Mouse (Mus musculus) retina, postnatal 7 days (tissue): ENCODE data around the gene Thbs3.

Source experiments
- DNase-seq: peaks from one replicate; pipeline ENCODE4 v3.0.0-alpha.2; 2012; ENCODE audit warnings: low read depth, low spot score

Gene Thbs3

DNA sequence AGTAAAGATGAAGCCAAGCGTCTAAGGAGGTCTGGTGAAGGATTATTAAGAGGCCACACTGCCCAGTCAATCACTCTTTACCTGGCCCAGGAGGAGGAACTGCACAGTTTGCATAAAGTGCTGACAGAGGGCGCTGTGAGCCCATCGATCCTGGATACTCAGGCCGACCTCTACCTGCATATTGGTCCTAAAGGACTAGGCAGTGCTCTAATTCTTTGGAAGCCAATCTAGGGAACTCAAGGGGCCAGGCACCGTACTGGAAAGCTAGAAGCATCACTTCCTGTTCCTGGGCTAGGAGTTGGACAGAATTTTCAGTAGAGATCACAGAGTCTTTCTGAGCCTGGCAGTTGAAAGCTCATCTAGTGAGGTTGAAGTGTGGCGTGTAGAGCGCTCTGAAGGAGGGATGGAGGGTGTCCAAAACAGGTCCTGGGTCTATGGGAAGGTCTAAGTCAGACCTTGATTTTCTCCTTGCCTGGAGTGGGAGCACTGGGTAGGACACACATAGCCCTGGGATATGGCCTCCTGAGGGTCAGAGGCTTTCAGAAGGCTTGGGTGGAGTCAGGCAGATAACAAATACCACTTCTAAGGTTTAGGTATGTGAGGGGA, 35.6 kb downstream of the Thbs3 start:
- DNase-seq, result no peak

DNA sequence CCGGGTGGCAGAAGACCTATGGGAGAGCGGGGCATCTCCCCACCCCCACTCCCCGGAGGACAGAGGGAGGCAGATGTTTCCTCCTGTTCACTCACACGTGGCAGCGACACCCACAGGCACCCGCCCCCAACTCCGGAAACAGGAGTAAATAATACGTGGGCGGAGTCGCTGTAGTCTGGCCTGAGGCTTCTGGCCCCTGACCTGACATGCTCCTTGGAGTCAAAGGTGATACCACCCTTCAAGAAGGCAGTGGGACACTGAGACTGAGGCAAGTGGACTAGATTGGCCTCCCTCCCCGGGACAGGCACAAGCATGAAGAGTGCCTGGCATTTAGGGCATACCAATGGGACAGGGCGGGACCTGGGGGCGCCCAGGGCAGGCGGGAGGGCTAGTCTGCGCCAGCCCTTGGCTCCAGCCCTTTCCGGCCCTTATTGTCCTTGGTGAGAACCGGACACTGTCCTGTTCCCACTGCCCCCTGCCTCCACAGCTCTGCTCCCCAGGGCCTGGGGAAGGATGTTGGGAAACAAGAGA, 36.5 kb downstream of the Thbs3 start:
- DNase-seq, result no peak

DNA sequence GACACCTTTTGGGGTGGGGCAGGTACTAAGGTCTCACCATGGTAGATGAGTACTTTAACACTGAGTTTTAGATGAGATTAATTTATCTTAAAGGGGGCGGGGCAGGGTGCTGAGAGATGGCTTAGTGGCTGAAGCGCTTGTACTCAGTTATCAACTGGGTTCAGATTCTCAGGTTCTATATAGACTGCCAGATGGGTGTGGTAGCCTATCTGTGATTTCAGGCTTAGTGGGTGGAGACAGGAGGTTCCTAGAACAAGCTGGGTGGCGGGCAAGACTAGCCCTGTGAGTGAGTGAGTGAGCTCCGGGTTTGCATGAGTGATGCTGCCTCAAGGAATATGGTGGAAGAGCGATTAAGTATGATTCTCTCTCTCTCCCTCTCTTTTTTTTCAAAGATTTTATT, 40.0 kb downstream of the Thbs3 start:
- no peak for DNase-seq

DNA sequence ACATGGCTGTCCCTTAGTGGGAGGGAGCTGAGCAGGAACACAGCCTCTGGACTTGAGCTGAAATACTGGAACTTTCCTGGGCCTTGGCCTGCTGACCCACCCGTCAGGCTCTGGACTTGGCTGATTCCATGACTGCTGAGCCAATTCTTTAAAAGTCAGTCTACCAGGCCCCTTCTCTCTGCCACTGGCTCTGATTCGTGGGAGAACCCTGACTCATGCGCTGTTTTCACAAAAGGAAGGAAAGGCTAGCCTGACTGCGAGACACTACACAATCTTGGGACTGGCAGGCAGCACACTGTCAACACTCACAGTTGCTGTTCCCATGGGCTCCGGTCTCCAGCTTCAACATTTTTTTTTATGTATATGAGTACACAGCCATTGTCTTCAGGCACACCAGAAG, 41.2 kb downstream of the Thbs3 start:
- DNase-seq, result no peak

DNA sequence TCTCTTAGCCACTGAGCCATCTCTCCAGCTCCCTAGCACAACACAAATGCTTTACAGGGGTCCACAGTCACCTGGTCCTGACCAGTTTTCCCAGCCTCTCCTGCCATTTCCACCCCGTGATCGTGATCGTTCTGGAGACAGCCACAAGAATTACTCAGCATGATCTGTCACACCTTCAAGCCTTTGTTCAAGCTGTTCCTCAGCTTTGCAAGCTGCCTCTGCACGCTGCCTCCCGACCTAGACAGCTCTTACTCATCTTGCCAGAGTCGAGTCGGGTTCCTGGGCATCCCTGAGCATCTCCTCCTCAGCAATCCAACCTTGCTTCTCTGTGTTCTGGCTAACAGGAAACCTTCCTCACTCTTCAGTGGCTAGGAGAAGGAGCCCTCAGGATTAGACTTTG, 44.1 kb downstream of the Thbs3 start, which contains the start of gene Dpm3:
Gene Dpm3, plus strand, starts transcription at position 283 of the 400 bp plus-strand sequence.
- no peak for DNase-seq

DNA sequence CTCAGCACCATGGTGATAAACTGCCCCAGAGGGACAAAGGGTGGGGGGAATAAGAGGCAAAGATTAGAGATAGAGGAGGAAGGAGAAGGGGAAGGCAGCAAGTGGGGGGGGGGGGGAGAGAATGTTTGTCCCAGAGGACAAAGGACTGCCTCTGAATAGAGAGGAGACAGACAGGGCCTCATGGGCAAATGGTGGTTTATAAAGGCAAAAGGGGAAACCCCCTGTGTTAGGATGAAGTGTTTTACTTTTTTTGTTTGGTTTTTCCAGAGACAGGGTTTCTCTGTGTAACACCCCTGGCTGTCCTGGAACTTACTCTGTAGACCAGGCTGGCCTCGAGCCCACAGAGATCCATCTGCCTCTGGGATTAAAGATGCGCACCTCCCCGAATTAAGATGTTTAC, 45.2 kb downstream of the Thbs3 start:
- DNase-seq, result no peak

DNA sequence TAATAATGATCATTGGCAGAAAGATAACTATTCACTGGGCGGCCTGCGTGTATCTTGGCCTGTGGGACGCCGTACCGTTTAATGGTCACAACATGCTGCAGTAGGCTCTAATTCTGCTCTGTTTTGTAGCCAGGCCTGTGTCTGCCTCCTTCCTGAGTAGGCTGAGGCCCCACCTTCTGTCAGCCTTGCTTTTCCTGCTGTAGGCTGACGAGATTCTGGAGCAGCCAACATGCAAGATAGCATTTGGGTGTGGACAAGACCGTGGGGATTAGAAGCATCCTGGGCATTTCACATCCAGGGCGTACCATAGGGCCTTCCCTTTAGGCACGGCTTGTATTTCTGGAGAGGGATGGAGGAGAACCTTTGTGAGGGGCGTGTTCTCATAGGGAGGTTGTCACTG, 47.4 kb downstream of the Thbs3 start:
- no peak for DNase-seq

DNA sequence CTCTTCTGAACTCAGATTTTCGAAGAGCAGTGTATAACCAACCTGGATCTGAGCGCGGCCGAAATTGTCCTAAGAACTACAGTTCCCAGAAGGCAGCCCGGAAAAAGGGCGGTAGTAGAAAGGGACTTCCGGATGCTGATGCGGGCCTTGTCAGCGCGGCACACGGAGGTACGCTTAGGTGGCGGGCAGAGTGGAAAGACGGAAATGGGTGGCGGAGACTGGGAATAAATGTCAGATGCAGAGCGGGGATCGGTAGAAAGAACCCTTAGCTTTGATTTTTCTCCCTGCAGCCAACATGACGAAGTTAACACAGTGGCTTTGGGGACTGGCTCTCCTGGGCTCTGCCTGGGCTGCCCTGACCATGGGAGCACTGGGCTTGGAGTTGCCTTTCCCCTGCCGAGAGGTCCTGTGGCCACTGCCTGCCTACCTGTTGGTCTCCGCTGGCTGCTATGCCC, 51.5 kb downstream of the Thbs3 start:
- DNase-seq, result no peak

DNA sequence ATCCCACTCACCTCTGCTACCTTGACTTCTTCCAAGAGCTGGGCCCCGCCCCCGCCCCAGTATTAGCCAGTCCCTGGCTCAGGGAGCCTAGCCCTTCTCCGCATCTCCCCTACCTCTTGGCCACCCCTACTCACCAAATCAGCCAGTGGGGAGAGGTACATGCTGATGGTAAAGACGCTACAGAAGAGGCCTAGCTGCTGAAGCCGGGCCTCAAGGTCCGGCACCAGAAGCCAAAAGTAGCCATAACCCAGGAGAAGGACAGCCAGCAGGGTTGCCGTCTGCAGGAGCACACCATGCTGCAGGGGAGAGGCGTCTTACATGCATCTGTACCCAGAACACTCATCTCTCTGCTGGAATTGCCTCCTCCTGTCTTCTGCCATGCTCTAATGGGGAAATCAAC, 53.9 kb downstream of the Thbs3 start:
- no peak for DNase-seq

DNA sequence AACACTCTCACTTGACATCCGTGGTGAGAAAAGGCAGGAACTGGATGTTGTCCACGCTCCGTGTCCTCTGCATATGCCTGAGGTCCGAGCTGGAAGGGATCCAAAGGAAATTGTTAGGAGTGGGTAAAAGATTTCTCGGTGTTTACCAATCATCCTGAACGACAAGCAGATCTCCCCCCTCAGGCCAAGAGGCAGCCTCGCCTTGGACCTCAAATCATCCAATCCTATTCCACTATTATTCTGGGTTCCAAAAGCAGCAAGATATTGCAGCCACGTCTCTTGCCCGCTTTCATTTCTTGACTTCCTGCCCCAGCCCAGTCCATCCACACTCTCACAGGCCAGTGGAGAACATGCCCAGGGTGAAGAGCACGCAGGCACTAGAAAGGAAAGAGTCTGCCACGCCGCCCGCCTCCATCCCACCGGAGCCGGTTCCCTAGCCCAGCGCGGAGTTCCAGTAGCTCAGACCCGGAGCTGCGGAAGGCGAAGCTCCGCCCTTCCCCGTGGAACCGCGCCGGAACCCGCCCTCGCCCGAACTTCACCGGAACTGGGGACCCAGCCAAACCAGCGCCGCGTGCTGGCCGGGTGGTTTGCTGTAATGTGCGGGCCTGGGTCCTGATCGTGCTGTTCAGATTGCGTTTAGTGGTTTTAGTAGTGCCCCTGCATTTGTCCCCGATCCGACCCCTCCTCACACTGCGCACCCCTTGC, 55.2 kb downstream of the Thbs3 start, which contains the start of gene Slc50a1:
Gene Slc50a1, minus strand, starts transcription at position 520 of the 705 bp plus-strand sequence.
- DNase-seq, result no peak

DNA sequence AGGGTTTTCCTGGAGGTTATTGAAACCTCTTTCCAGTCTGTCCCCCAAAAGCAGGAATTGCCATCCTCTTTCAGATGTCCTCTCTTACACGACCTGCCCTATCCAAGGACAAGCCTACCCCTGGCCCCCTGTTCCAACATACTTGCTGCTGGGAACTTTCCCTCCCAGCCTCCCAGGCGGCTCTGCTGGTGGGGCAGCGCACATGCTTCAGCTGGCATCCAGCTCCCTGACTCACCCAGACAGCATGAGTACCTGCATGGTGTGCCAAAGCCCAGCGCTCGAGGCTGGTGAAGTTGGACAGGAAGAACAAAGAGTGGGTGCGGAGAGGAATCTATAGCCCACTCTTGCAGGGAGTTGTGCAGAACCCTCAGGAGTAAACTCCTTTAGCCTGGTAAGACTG, 55.9 kb downstream of the Thbs3 start:
- DNase-seq, result no peak

DNA sequence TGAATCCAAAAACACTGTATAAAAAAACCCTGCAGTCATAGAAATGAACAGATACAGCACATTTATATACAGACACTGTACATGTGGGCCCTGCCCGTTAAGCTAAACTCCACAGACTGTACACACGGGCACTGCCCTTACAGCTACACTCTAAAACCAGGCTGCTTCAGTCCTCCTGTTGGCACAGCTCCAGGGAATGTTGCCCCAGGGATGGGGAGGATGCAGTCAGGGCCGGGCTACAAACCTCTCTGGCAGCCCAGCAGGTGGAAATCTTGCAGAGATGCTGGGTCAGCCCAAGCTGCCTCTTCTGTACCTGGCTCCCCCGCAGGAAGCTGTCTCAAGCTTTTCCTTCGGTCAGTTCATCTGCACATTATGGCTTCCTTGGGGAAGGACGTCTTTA, 56.8 kb downstream of the Thbs3 start:
- DNase-seq, result no peak

DNA sequence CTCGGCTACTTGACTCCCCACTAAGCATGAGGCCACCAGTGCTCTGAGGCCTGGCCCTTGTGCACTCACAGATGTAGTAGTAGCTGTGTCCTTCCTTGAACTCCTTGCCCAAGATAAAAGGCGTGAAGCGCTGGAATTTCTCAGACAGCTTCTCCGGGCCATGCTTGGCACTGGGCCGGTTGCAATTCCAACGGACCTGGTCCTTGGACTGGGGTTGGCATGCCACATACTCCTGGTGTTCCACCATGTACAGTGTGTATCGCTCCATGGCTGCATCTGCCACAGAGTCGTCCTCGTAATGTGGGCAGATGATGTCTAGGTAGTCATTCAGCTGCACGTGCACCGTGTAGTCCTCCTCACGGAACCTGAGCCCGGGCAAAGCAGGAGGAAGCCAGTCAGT, 61.1 kb downstream of the Thbs3 start:
- no peak for DNase-seq
